ENCODE assay signal across 13 mouse cellular contexts in genomic region chr2:27318606-27319005, GRCm38 (mm10).
DNase-seq lines count a peak whose midpoint lies in the region; ATAC-seq lines count a peak whose summit lies in the region.
"Had no signal": no experiment of that assay in that cellular context is flagged by ENCODE, and none has a peak within 500 bp of the region (broad histone marks: within the 10 kb centered on the region; RNA-seq: fewer than 3 reads in every experiment).

No protein-coding gene starts in this region.

- peak; percentile 41 for DNase-seq in adrenal gland, adult 8-10 months
- no peak for DNase-seq in adrenal gland, postnatal 25 days
- peak; percentile 69 for DNase-seq in retina, postnatal 1 day
- no peak for DNase-seq in thymus, postnatal 4 days
- DNase-seq: embryo, embryonic 11 days; liver, embryonic 13.5 days; right cerebral cortex, postnatal 4 days had no signal

- H3K9me3 ChIP-seq in neural tube, embryonic 14.5 days (ENCODE audit: control insufficient read depth, low read length), result no peaks in the 10 kb centered on the region
- H3K9me3 ChIP-seq in neural tube, embryonic 15.5 days (replicated peaks), result no peaks in the 10 kb centered on the region
- H3K9me3 ChIP-seq in kidney, embryonic 14.5 days (ENCODE audit: control insufficient read depth, low read length), result no peaks in the 10 kb centered on the region
- H3K9me3 ChIP-seq: liver, embryonic 13.5 days had no signal

- no peaks in the 10 kb centered on the region for H3K36me3 ChIP-seq in neural tube, embryonic 14.5 days (ENCODE audit: control insufficient read depth, insufficient read depth, low read length)
- H3K36me3 ChIP-seq in neural tube, embryonic 15.5 days, result no peaks in the 10 kb centered on the region
- no peaks in the 10 kb centered on the region for H3K36me3 ChIP-seq in kidney, embryonic 14.5 days (ENCODE audit: control insufficient read depth, insufficient read depth, low read length)
- H3K36me3 ChIP-seq: liver, embryonic 13.5 days had no signal

- peaks cover 5% of the 10 kb centered on the region for H3K4me1 ChIP-seq in neural tube, embryonic 14.5 days (ENCODE audit: control insufficient read depth, insufficient read depth, low read length)
- H3K4me1 ChIP-seq in neural tube, embryonic 15.5 days, result peaks cover 53% of the 10 kb centered on the region
- peaks cover 33% of the 10 kb centered on the region for H3K4me1 ChIP-seq in kidney, embryonic 14.5 days (ENCODE audit: control insufficient read depth, insufficient read depth, low read length)

- H3K9ac ChIP-seq in neural tube, embryonic 14.5 days (replicated peaks; ENCODE audit: low read depth, low read length), result no peak overlapping the region
- H3K9ac ChIP-seq in neural tube, embryonic 15.5 days (replicated peaks), result no peak overlapping the region
- H3K9ac ChIP-seq in kidney, embryonic 14.5 days (ENCODE audit: low read depth, low read length), result no peak overlapping the region
- H3K9ac ChIP-seq: liver, embryonic 13.5 days had no signal

- H3K4me3 ChIP-seq in neural tube, embryonic 14.5 days (ENCODE audit: low read depth, low read length), result no peak overlapping the region
- no peak overlapping the region for H3K4me3 ChIP-seq in neural tube, embryonic 15.5 days (replicated peaks)
- no peak overlapping the region for H3K4me3 ChIP-seq in kidney, embryonic 14.5 days (ENCODE audit: low read length)
- H3K4me3 ChIP-seq: liver, embryonic 13.5 days had no signal

- 69% methylated on average over 4 of the region's 4 CpGs for WGBS in neural tube, embryonic 14.5 days
- WGBS in neural tube, embryonic 15.5 days, result 59% methylated on average over 4 of the region's 4 CpGs
- 22% methylated on average over 4 of the region's 4 CpGs for WGBS in kidney, embryonic 14.5 days

- H3K27ac ChIP-seq in neural tube, embryonic 14.5 days (ENCODE audit: low read depth, low read length), result peak overlapping the region; percentile 44; the same call in 1 of the 2 replicates
- no peak overlapping the region for H3K27ac ChIP-seq in neural tube, embryonic 15.5 days (replicated peaks)
- peak overlapping the region; percentile 63 for H3K27ac ChIP-seq in kidney, embryonic 14.5 days (ENCODE audit: low read depth, low read length)
- H3K27ac ChIP-seq: liver, embryonic 13.5 days had no signal

- no peak overlapping the region for H3K4me2 ChIP-seq in neural tube, embryonic 14.5 days (ENCODE audit: low read depth, low read length)
- no peak overlapping the region for H3K4me2 ChIP-seq in neural tube, embryonic 15.5 days
- H3K4me2 ChIP-seq in kidney, embryonic 14.5 days (replicated peaks; ENCODE audit: low read depth, low read length), result no peak overlapping the region
- H3K4me2 ChIP-seq: liver, embryonic 13.5 days had no signal

- no peak for ATAC-seq in neural tube, embryonic 14.5 days (ENCODE audit: low read depth)
- no peak for ATAC-seq in neural tube, embryonic 15.5 days (ENCODE audit: low FRiP score)
- peak; percentile 91 for ATAC-seq in kidney, embryonic 14.5 days (ENCODE audit: low FRiP score, low TSS enrichment)
- no peak for ATAC-seq in CD4-positive, CD25-positive, alpha-beta regulatory T cell, adult 4 months
- ATAC-seq: forebrain, embryonic 14.5 days; intestine, postnatal 0 days had no signal

- no peaks in the 10 kb centered on the region for H3K27me3 ChIP-seq in neural tube, embryonic 14.5 days (ENCODE audit: control insufficient read depth, insufficient read depth, low read length)
- H3K27me3 ChIP-seq in neural tube, embryonic 15.5 days (replicated peaks), result no peaks in the 10 kb centered on the region
- no peaks in the 10 kb centered on the region for H3K27me3 ChIP-seq in kidney, embryonic 14.5 days (ENCODE audit: control insufficient read depth, insufficient read depth, low read length)
- H3K27me3 ChIP-seq: liver, embryonic 13.5 days had no signal

Comparison
In these comparisons a context has a peak if more than half of its experiments do, and no peak if none do; other contexts are left out.
1. DNase-seq: peak in adrenal gland, adult 8-10 months (single experiment) and retina, postnatal 1 day (single experiment); none in adrenal gland, postnatal 25 days (single experiment) and thymus, postnatal 4 days (single experiment).